Mouse (Mus musculus): ENCODE results near the gene Cacna1f. TPM values are rescaled to one million over a fixed set of nuclear protein-coding genes. Genes with fewer than 3 reads are reported as not detected.

Gene Cacna1f
- polyA plus RNA-seq, 1 experiment from 2014 or later = not detected

- Histone ChIP-seq H3K4me2 (ENCODE audit: low read length) (peak overlapping the region; percentile 61), H3K27me3 (replicated peaks; ENCODE audit: control insufficient read depth, insufficient read depth, low read length) (no peaks in the 10 kb centered on the region), H3K4me1 (ENCODE audit: control insufficient read depth, insufficient read depth, low read length) (no peaks in the 10 kb centered on the region), H3K9me3 (replicated peaks; ENCODE audit: control insufficient read depth, low read length) (no peaks in the 10 kb centered on the region), H3K27ac (ENCODE audit: low read depth, low read length) (no peak overlapping the region), H3K4me3 (ENCODE audit: low read depth, low read length) (peak overlapping the region; percentile 34), H3K9ac (ENCODE audit: low read length) (peak overlapping the region; percentile 58), H3K36me3 (ENCODE audit: control insufficient read depth, insufficient read depth, low read length) (no peaks in the 10 kb centered on the region)
- ATAC-seq (peak; percentile 16; the same call in 1 of the 2 replicates), DNase-seq (ENCODE audit: low spot score) (peak; percentile 1)
- 36% methylated on average over 21 of the region's 21 CpGs for WGBS
Observed at GRCm38 (mm10) chrX:7610035-7610434, 3.2 kb downstream of the Cacna1f start.

- Histone ChIP-seq H3K27me3 (replicated peaks; ENCODE audit: control insufficient read depth, insufficient read depth, low read length) (no peaks in the 10 kb centered on the region), H3K9ac (ENCODE audit: low read length) (peak overlapping the region; percentile 58), H3K9me3 (replicated peaks; ENCODE audit: control insufficient read depth, low read length) (no peaks in the 10 kb centered on the region), H3K36me3 (ENCODE audit: control insufficient read depth, insufficient read depth, low read length) (no peaks in the 10 kb centered on the region), H3K4me2 (ENCODE audit: low read length) (peak overlapping the region; percentile 61), H3K4me3 (ENCODE audit: low read depth, low read length) (peak overlapping the region; percentile 34), H3K27ac (ENCODE audit: low read depth, low read length) (no peak overlapping the region), H3K4me1 (ENCODE audit: control insufficient read depth, insufficient read depth, low read length) (no peaks in the 10 kb centered on the region)
- ATAC-seq (peak; percentile 75), DNase-seq (ENCODE audit: low spot score) (peak; percentile 2)
- 44% methylated on average over 26 of the region's 26 CpGs for WGBS
Observed at GRCm38 (mm10) chrX:7610536-7611258, 3.8 kb downstream of the Cacna1f start.

GRCm38 (mm10) chrX:7617889-7618551 lies 11.1 kb downstream of the Cacna1f start:
- 82% methylated on average over 12 of the region's 12 CpGs for WGBS
- Histone ChIP-seq H3K4me3 (ENCODE audit: low read depth, low read length) (no peak overlapping the region), H3K27me3 (replicated peaks; ENCODE audit: control insufficient read depth, insufficient read depth, low read length) (no peaks in the 10 kb centered on the region), H3K27ac (ENCODE audit: low read depth, low read length) (no peak overlapping the region), H3K9ac (ENCODE audit: low read length) (no peak overlapping the region), H3K4me2 (ENCODE audit: low read length) (no peak overlapping the region), H3K36me3 (ENCODE audit: control insufficient read depth, insufficient read depth, low read length) (no peaks in the 10 kb centered on the region), H3K4me1 (ENCODE audit: control insufficient read depth, insufficient read depth, low read length) (no peaks in the 10 kb centered on the region), H3K9me3 (replicated peaks; ENCODE audit: control insufficient read depth, low read length) (no peaks in the 10 kb centered on the region)
- DNase-seq (ENCODE audit: low spot score) (no peak), ATAC-seq (no peak)

- 87% methylated on average over 6 of the region's 6 CpGs for WGBS
- no peak overlapping the region for H3K9ac ChIP-seq (ENCODE audit: low read length)
- no peaks in the 10 kb centered on the region for H3K36me3 ChIP-seq (ENCODE audit: control insufficient read depth, insufficient read depth, low read length)
- no peaks in the 10 kb centered on the region for H3K4me1 ChIP-seq (ENCODE audit: control insufficient read depth, insufficient read depth, low read length)
- H3K27me3 ChIP-seq (replicated peaks; ENCODE audit: control insufficient read depth, insufficient read depth, low read length) = no peaks in the 10 kb centered on the region
- no peak for DNase-seq (ENCODE audit: low spot score)
- H3K4me3 ChIP-seq (ENCODE audit: low read depth, low read length) = no peak overlapping the region
- no peak overlapping the region for H3K27ac ChIP-seq (ENCODE audit: low read depth, low read length)
- no peak for ATAC-seq
- H3K9me3 ChIP-seq (replicated peaks; ENCODE audit: control insufficient read depth, low read length) = no peaks in the 10 kb centered on the region
- no peak overlapping the region for H3K4me2 ChIP-seq (ENCODE audit: low read length)
Observed at GRCm38 (mm10) chrX:7632560-7632959, 25.7 kb downstream of the Cacna1f start.

- Histone ChIP-seq H3K27ac (ENCODE audit: low read depth, low read length) (no peak overlapping the region), H3K9me3 (replicated peaks; ENCODE audit: control insufficient read depth, low read length) (no peaks in the 10 kb centered on the region), H3K36me3 (ENCODE audit: control insufficient read depth, insufficient read depth, low read length) (no peaks in the 10 kb centered on the region), H3K4me3 (ENCODE audit: low read depth, low read length) (no peak overlapping the region), H3K27me3 (replicated peaks; ENCODE audit: control insufficient read depth, insufficient read depth, low read length) (no peaks in the 10 kb centered on the region), H3K4me1 (ENCODE audit: control insufficient read depth, insufficient read depth, low read length) (no peaks in the 10 kb centered on the region), H3K9ac (ENCODE audit: low read length) (no peak overlapping the region), H3K4me2 (ENCODE audit: low read length) (no peak overlapping the region)
- WGBS = 76% methylated on average over 3 of the region's 3 CpGs
- DNase-seq (ENCODE audit: low spot score) (no peak), ATAC-seq (no peak)
Observed at GRCm38 (mm10) chrX:7635101-7635500, 28.2 kb downstream of the Cacna1f start.

- Histone ChIP-seq H3K36me3 (ENCODE audit: control insufficient read depth, insufficient read depth, low read length) (no peaks in the 10 kb centered on the region), H3K27ac (ENCODE audit: low read depth, low read length) (peak within 1 kb of the TSS; percentile 80), H3K4me1 (ENCODE audit: control insufficient read depth, insufficient read depth, low read length) (no peaks in the 10 kb centered on the region), H3K9me3 (replicated peaks; ENCODE audit: control insufficient read depth, low read length) (no peaks in the 10 kb centered on the region), H3K4me3 (ENCODE audit: low read depth, low read length) (peak within 1 kb of the TSS; percentile 49), H3K4me2 (ENCODE audit: low read length) (peak within 1 kb of the TSS; percentile 54), H3K27me3 (replicated peaks; ENCODE audit: control insufficient read depth, insufficient read depth, low read length) (no peaks in the 10 kb centered on the region), H3K9ac (ENCODE audit: low read length) (peak within 1 kb of the TSS; percentile 70)
- ATAC-seq (peak; percentile 88), DNase-seq (ENCODE audit: low spot score) (peak; percentile 81)
- WGBS = 32% methylated on average over 42 of the region's 42 CpGs
Observed at GRCm38 (mm10) chrX:7638401-7639091, 31.7 kb downstream of the Cacna1f start, which contains the start of gene Syp. Syp (plus strand) TSS chrX:7638471.

- ATAC-seq (peak; percentile 8; the same call in 1 of the 2 replicates), DNase-seq (ENCODE audit: low spot score) (peak; percentile 45)
- WGBS = 27% methylated on average over 13 of the region's 13 CpGs
- Histone ChIP-seq H3K36me3 (ENCODE audit: control insufficient read depth, insufficient read depth, low read length) (0 out of 2 replicates have a peak, but pooled peaks cover 5% of the 10 kb centered on the region), H3K4me3 (ENCODE audit: low read depth, low read length) (peak overlapping the region; percentile 49), H3K4me1 (ENCODE audit: control insufficient read depth, insufficient read depth, low read length) (no peaks in the 10 kb centered on the region), H3K27ac (ENCODE audit: low read depth, low read length) (peak overlapping the region; percentile 80), H3K27me3 (replicated peaks; ENCODE audit: control insufficient read depth, insufficient read depth, low read length) (no peaks in the 10 kb centered on the region), H3K9ac (ENCODE audit: low read length) (peak overlapping the region; percentile 70), H3K9me3 (replicated peaks; ENCODE audit: control insufficient read depth, low read length) (no peaks in the 10 kb centered on the region), H3K4me2 (ENCODE audit: low read length) (peak overlapping the region; percentile 54)
Observed at GRCm38 (mm10) chrX:7639536-7640325, 32.8 kb downstream of the Cacna1f start.

- Histone ChIP-seq H3K4me1 (ENCODE audit: control insufficient read depth, insufficient read depth, low read length) (no peaks in the 10 kb centered on the region), H3K27me3 (replicated peaks; ENCODE audit: control insufficient read depth, insufficient read depth, low read length) (no peaks in the 10 kb centered on the region), H3K4me2 (ENCODE audit: low read length) (peak overlapping the region; percentile 54), H3K9me3 (replicated peaks; ENCODE audit: control insufficient read depth, low read length) (no peaks in the 10 kb centered on the region), H3K9ac (ENCODE audit: low read length) (peak overlapping the region; percentile 21), H3K36me3 (ENCODE audit: control insufficient read depth, insufficient read depth, low read length) (0 out of 2 replicates have a peak, but pooled peaks cover 5% of the 10 kb centered on the region), H3K4me3 (ENCODE audit: low read depth, low read length) (peak overlapping the region; percentile 9; the same call in 1 of the 2 replicates), H3K27ac (ENCODE audit: low read depth, low read length) (no peak overlapping the region)
- DNase-seq (ENCODE audit: low spot score) = no peak
- WGBS = 47% methylated on average over 12 of the region's 12 CpGs
- no peak for ATAC-seq
Observed at GRCm38 (mm10) chrX:7640785-7641184, 33.9 kb downstream of the Cacna1f start.

Measured in forebrain, embryonic 14.5 days (tissue).